Mouse (Mus musculus): ENCODE results near the gene Gm5624. TPM values are rescaled to one million over a fixed set of nuclear protein-coding genes. Genes with fewer than 3 reads are reported as not detected.
"Not testable (repeated sequence)": the region's sequence is repeated elsewhere in the genome, so short reads cannot be mapped to it uniquely, and the experiment has no call there.

Gene Gm5624
- not detected in 2 replicates for polyA plus RNA-seq (2015; fragmentation: Nextera tagmentation; extraction: Ambion mirVana)

- not testable (repeated sequence) for H3K36me3 ChIP-seq (ENCODE audit: insufficient read depth, low read length); H3K9me3 ChIP-seq (ENCODE audit: low read length); H3K4me2 ChIP-seq (replicated peaks; ENCODE audit: low read depth, low read length); H3K27me3 ChIP-seq (ENCODE audit: insufficient read depth, low read length); H3K27ac ChIP-seq (ENCODE audit: low read length); ATAC-seq (ENCODE audit: low FRiP score, low TSS enrichment); H3K4me1 ChIP-seq (ENCODE audit: insufficient read depth, low read length); H3K4me3 ChIP-seq (ENCODE audit: low read length); H3K9ac ChIP-seq (replicated peaks; ENCODE audit: low read length)
- 79% methylated on average over 4 of the region's 4 CpGs for WGBS
Measured at GRCm38 (mm10) chr14:44627737-44628136, at the start of gene Gm5624. Gm5624 (minus strand) TSS chr14:44627938.

- not testable (repeated sequence) for H3K27ac ChIP-seq (ENCODE audit: low read length); H3K9ac ChIP-seq (replicated peaks; ENCODE audit: low read length); H3K4me1 ChIP-seq (ENCODE audit: insufficient read depth, low read length); H3K4me3 ChIP-seq (ENCODE audit: low read length); ATAC-seq (ENCODE audit: low FRiP score, low TSS enrichment); H3K9me3 ChIP-seq (ENCODE audit: low read length); H3K36me3 ChIP-seq (ENCODE audit: insufficient read depth, low read length); H3K27me3 ChIP-seq (ENCODE audit: insufficient read depth, low read length); H3K4me2 ChIP-seq (replicated peaks; ENCODE audit: low read depth, low read length)
- 83% methylated on average over 2 of the region's 2 CpGs for WGBS
Measured at GRCm38 (mm10) chr14:44591765-44592164, 36.0 kb downstream of the Gm5624 start.

DNA sequence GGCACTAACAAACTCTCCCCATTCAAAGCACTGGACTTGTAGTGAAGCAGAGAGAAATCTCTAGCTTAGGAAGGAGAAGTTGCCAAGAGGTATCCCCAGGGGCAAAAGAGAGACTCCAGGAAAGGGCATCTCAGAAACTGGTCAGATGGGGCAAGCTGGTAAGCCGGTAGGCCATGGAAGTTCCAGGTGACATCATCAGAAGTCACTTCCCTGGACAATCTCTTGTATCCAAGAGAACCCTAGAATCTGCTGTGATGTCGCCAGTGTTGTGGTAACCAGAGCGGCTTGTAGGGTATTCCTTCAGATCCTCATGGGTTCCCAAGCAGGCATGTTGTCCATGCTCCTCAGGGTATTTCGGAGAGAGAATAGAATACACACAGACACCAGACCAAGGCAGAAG, 44.9 kb downstream of the Gm5624 start, which contains the start of gene Gm8247:
TSS of gene Gm8247 (plus strand) at position 301 of the 400 bp plus-strand sequence.
- H3K4me3 ChIP-seq (ENCODE audit: low read length); H3K27ac ChIP-seq (ENCODE audit: low read length); H3K9ac ChIP-seq (replicated peaks; ENCODE audit: low read length); H3K27me3 ChIP-seq (ENCODE audit: insufficient read depth, low read length); H3K4me1 ChIP-seq (ENCODE audit: insufficient read depth, low read length); H3K4me2 ChIP-seq (replicated peaks; ENCODE audit: low read depth, low read length); H3K9me3 ChIP-seq (ENCODE audit: low read length); H3K36me3 ChIP-seq (ENCODE audit: insufficient read depth, low read length); ATAC-seq (ENCODE audit: low FRiP score, low TSS enrichment): not testable (repeated sequence)
- 92% methylated on average over 4 of the region's 4 CpGs for WGBS

DNA sequence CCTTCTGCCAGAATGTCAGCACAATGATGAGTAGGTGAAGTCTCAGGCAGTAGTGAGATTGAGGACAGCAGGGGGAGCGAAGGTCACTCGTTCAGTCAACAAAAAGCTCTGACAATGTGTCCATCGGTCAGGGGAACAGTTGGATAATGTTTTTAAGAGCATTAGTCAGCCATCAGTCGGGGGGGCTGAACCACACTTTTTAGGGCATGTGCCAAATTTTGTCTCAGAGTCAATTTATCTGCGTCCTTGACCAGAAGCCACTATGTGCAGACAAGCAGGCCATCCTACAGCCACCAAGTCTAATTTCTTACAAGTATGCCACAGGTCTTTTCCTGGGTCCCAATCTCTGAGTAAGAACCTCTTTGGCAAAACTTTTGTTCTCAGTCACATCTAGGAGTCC, 79.8 kb downstream of the Gm5624 start:
- not testable (repeated sequence) for H3K9ac ChIP-seq (replicated peaks; ENCODE audit: low read length); H3K27me3 ChIP-seq (ENCODE audit: insufficient read depth, low read length); H3K36me3 ChIP-seq (ENCODE audit: insufficient read depth, low read length); H3K27ac ChIP-seq (ENCODE audit: low read length); H3K4me1 ChIP-seq (ENCODE audit: insufficient read depth, low read length); H3K4me2 ChIP-seq (replicated peaks; ENCODE audit: low read depth, low read length); H3K4me3 ChIP-seq (ENCODE audit: low read length); H3K9me3 ChIP-seq (ENCODE audit: low read length); ATAC-seq (ENCODE audit: low FRiP score, low TSS enrichment)
- WGBS = 79% methylated on average over 3 of the region's 5 CpGs

GRCm38 (mm10) chr14:44517976-44518375, 109.8 kb downstream of the Gm5624 start, which contains the start of gene Gm17093:
Gm17093 (plus strand) TSS chr14:44518276.
- H3K36me3 ChIP-seq (ENCODE audit: insufficient read depth, low read length); H3K9me3 ChIP-seq (ENCODE audit: low read length); H3K4me2 ChIP-seq (replicated peaks; ENCODE audit: low read depth, low read length); H3K27ac ChIP-seq (ENCODE audit: low read length); H3K9ac ChIP-seq (replicated peaks; ENCODE audit: low read length); H3K4me1 ChIP-seq (ENCODE audit: insufficient read depth, low read length); H3K4me3 ChIP-seq (ENCODE audit: low read length); ATAC-seq (ENCODE audit: low FRiP score, low TSS enrichment); H3K27me3 ChIP-seq (ENCODE audit: insufficient read depth, low read length): not testable (repeated sequence)
- 84% methylated on average over 5 of the region's 5 CpGs for WGBS

Other genes with a start within 250 kb of the Gm5624 start
- gene Gm3371, start 217.2 kb downstream of the Gm5624 start, polyA plus RNA-seq (2015; fragmentation: Nextera tagmentation; extraction: Ambion mirVana) = not detected in 2 replicates
- not detected in 2 replicates for gene Gm8232, start 194.3 kb downstream of the Gm5624 start, polyA plus RNA-seq (2015; fragmentation: Nextera tagmentation; extraction: Ambion mirVana)
- gene BC061237, start 135.5 kb downstream of the Gm5624 start, polyA plus RNA-seq (2015; fragmentation: Nextera tagmentation; extraction: Ambion mirVana) = not detected in 2 replicates
- gene Gm17093, start 109.7 kb downstream of the Gm5624 start, polyA plus RNA-seq (2015; fragmentation: Nextera tagmentation; extraction: Ambion mirVana) = not detected in 2 replicates
- gene Gm8247, start 44.8 kb downstream of the Gm5624 start, polyA plus RNA-seq (2015; fragmentation: Nextera tagmentation; extraction: Ambion mirVana) = not detected in 2 replicates
- gene Gm8257, start 78.5 kb upstream of the Gm5624 start, polyA plus RNA-seq (2015; fragmentation: Nextera tagmentation; extraction: Ambion mirVana) = not detected in 2 replicates
- gene Gm8267, start 122.4 kb upstream of the Gm5624 start, polyA plus RNA-seq (2015; fragmentation: Nextera tagmentation; extraction: Ambion mirVana) = not detected in 2 replicates
- not detected in 2 replicates for gene Ptgdr, start 231.4 kb upstream of the Gm5624 start, polyA plus RNA-seq (2015; fragmentation: Nextera tagmentation; extraction: Ambion mirVana)

Data from kidney, embryonic 16.5 days (tissue).